Mouse (Mus musculus) yolk sac, embryonic 10.5 days (tissue): Measurements from ENCODE around the gene Psma6.

Experiments
- DNase-seq: peaks from one replicate; pipeline ENCODE4 v3.0.0-alpha.2; 2017; ENCODE audit warnings: low spot score

The Psma6 gene

GRCm38 (mm10) chr12:55463992-55464845 lies 80.2 kb downstream of the Psma6 start:
- DNase-seq = peak; percentile 32

GRCm38 (mm10) chr12:55464846-55465361 lies 80.9 kb downstream of the Psma6 start:
- DNase-seq = no peak

- no peak for DNase-seq
Measured at GRCm38 (mm10) chr12:55465401-55465983, 81.5 kb downstream of the Psma6 start.

GRCm38 (mm10) chr12:55466088-55466701 lies 82.2 kb downstream of the Psma6 start:
- DNase-seq = no peak

GRCm38 (mm10) chr12:55466816-55467215 lies 82.8 kb downstream of the Psma6 start:
- DNase-seq = no peak

- DNase-seq = no peak
Measured at GRCm38 (mm10) chr12:55467331-55468180, 83.5 kb downstream of the Psma6 start.
